Mouse (Mus musculus) embryonic facial prominence, embryonic 10.5 days (tissue): Measurements from ENCODE around the gene Gm21627. TPM values are rescaled to one million over a fixed set of nuclear protein-coding genes. Genes with fewer than 3 reads are reported as not detected.
"Not testable (repeated sequence)": the region's sequence is repeated elsewhere in the genome, so short reads cannot be mapped to it uniquely, and the experiment has no call there.

ENCODE experiments used
- DNase-seq: peaks from one replicate; pipeline ENCODE4 v3.0.0-alpha.2; 2017; ENCODE audit warnings: low spot score
- H3K27ac ChIP-seq: fragments of 300-500 bp; sonication (generic); replicated peaks from 2 replicates; pipeline ENCODE4 v1.5.1; 2016; ENCODE audit warnings: mild to moderate bottlenecking
- H3K27me3 ChIP-seq: fragments of 300-500 bp; sonication (generic); replicated peaks from 2 replicates; pipeline ENCODE4 v1.6.1; 2016; ENCODE audit warnings: low read depth, mild to moderate bottlenecking; ENCODE audit not compliant: poor library complexity, severe bottlenecking
- H3K36me3 ChIP-seq: fragments of 300-500 bp; sonication (generic); replicated peaks from 2 replicates; pipeline ENCODE4 v1.6.1; 2016; ENCODE audit warnings: mild to moderate bottlenecking, moderate library complexity
- H3K4me1 ChIP-seq: fragments of 300-500 bp; sonication (generic); 2 replicates; pipeline ENCODE4 v1.6.1; 2016
- H3K4me3 ChIP-seq: fragments of 300-500 bp; sonication (generic); 2 replicates; pipeline ENCODE4 v1.5.1; 2016; ENCODE audit warnings: mild to moderate bottlenecking, moderate library complexity
- H3K9me3 ChIP-seq: fragments of 300-500 bp; sonication (generic); 2 replicates; pipeline ENCODE4 v1.6.1; 2016; ENCODE audit warnings: mild to moderate bottlenecking
- WGBS: fragments of 180-500 bp; shearing (Covaris S2); methylation state at CpG from one replicate; pipeline ENCODE4 v1.1.7; 2016; 5-methylcytosine and 5-hydroxymethylcytosine counted together
- polyA plus RNA-seq: library from polyadenylated mRNA; unstranded; fragments of >200 nt; fragmentation: Nextera tagmentation; extraction: Ambion mirVana; gene quantifications from 2 replicates; pipeline ENCODE4 v1.2.1, GENCODE M21; 2016

The Gm21627 gene
- not detected in 2 replicates for polyA plus RNA-seq

DNA sequence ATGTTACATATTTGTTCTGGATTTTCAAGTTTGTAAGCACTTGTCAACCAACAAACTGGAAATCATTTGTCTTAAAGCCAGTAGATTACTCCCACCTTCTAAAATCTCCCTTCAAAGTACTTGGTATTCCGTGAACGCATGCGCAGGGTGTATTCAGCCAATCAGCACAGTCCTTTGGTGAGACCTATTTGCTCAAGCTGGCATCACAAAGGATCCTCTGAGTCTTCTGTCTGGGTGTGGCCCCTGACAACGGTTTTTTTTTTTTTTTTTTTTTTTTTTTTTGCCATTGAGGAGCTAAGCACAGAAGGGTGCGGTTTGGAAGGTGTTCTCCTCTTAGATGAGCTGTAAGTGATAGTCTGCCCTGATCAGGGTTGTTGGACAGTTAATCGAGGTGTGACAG is at the start of gene Gm21627:
Gene Gm21627, plus strand, starts transcription at position 301 of the 400 bp plus-strand sequence.
- not testable (repeated sequence) for H3K4me1 ChIP-seq, DNase-seq, H3K36me3 ChIP-seq, H3K4me3 ChIP-seq, H3K27me3 ChIP-seq, H3K27ac ChIP-seq, H3K9me3 ChIP-seq
- WGBS = no CpG with 5 or more reads among the region's 6 CpGs
